Mouse (Mus musculus) small intestine, adult 2 months (tissue): ENCODE results near the gene Lrrc8b.

ENCODE experiments used
- CTCF ChIP-seq: fragments of 200-500 bp; IDR thresholded peaks from 2 replicates; pipeline ENCODE4 v1.5.1; 2012; ENCODE audit warnings: low read depth, mild to moderate bottlenecking, control low read depth, inconsistent platforms, low read length, moderate library complexity, mixed read lengths; ENCODE audit not compliant: insufficient replicate concordance, insufficient read length; ENCODE audit errors: extremely low read depth
- POLR2A ChIP-seq: fragments of 200-500 bp; IDR thresholded peaks from 2 replicates; pipeline ENCODE4 v1.6.1; 2012; ENCODE audit warnings: low read depth, mild to moderate bottlenecking, control low read depth, inconsistent platforms, low read length, moderate library complexity

- TF ChIP-seq CTCF (no peak; the same call in 1 of the 2 replicates), POLR2A (no peak)
Observed at GRCm38 (mm10) chr5:105500132-105501121, 84.9 kb downstream of the Lrrc8b start.
